Mouse (Mus musculus): ENCODE measurements around the gene Erlin1. TPM values are rescaled to one million over a fixed set of nuclear protein-coding genes. Genes with fewer than 3 reads are reported as not detected.

The Erlin1 gene
- 11.0 and 11.3 TPM in 2 replicates for polyA plus RNA-seq (2015; fragmentation: Nextera tagmentation; extraction: Ambion mirVana)

GRCm38 (mm10) chr19:44069121-44069913 is at the start of gene Erlin1:
Gene Erlin1 (minus strand): TSS chr19:44069785.

GRCm38 (mm10) chr19:44106831-44107660 is 37.5 kb upstream of the Erlin1 start, which contains the start of gene Chuk:
Gene Chuk (minus strand): TSS chr19:44107480.

GRCm38 (mm10) chr19:44028972-44029371 is 40.6 kb downstream of the Erlin1 start, which contains the start of gene Cyp2c23:
Gene Cyp2c23 (minus strand): TSS chr19:44029208.

GRCm38 (mm10) chr19:43986069-43986794 is 83.4 kb downstream of the Erlin1 start, which contains the start of gene Cpn1:
Gene Cpn1 (minus strand): TSS chr19:43986556.

Other genes starting within 250 kb of the Erlin1 start
- gene Dnmbp, start 129.6 kb downstream of the Erlin1 start, polyA plus RNA-seq (2015; fragmentation: Nextera tagmentation; extraction: Ambion mirVana) = 7.9 and 8.4 TPM in 2 replicates
- gene Cpn1, start 83.2 kb downstream of the Erlin1 start, polyA plus RNA-seq (2015; fragmentation: Nextera tagmentation; extraction: Ambion mirVana) = 0.11 TPM in 1 of 2 replicates, not detected in the other
- 0.32 and 0.42 TPM in 2 replicates for gene Cyp2c23, start 40.6 kb downstream of the Erlin1 start, polyA plus RNA-seq (2015; fragmentation: Nextera tagmentation; extraction: Ambion mirVana)
- gene Chuk, start 37.7 kb upstream of the Erlin1 start, polyA plus RNA-seq (2015; fragmentation: Nextera tagmentation; extraction: Ambion mirVana) = 13.5 and 18.1 TPM in 2 replicates
- gene Cwf19l1, start 66.1 kb upstream of the Erlin1 start, polyA plus RNA-seq (2015; fragmentation: Nextera tagmentation; extraction: Ambion mirVana) = 9.4 and 12.1 TPM in 2 replicates
- 43.5 and 44.9 TPM in 2 replicates for gene Bloc1s2, start 76.7 kb upstream of the Erlin1 start, polyA plus RNA-seq (2015; fragmentation: Nextera tagmentation; extraction: Ambion mirVana)
- gene Pkd2l1, start 122.7 kb upstream of the Erlin1 start, polyA plus RNA-seq (2015; fragmentation: Nextera tagmentation; extraction: Ambion mirVana) = not detected in 2 replicates
- 0.05 TPM in 1 of 2 replicates, not detected in the other for gene Scd3, start 133.5 kb upstream of the Erlin1 start, polyA plus RNA-seq (2015; fragmentation: Nextera tagmentation; extraction: Ambion mirVana)
- gene Scd2, start 223.9 kb upstream of the Erlin1 start, polyA plus RNA-seq (2015; fragmentation: Nextera tagmentation; extraction: Ambion mirVana) = 23.4 and 23.9 TPM in 2 replicates

Data from skeletal muscle tissue, postnatal 0 days (tissue).